Mouse (Mus musculus) heart, adult 18-20 months (tissue): ENCODE results near the gene Prrt2. TPM values are rescaled to one million over a fixed set of nuclear protein-coding genes. Genes with fewer than 3 reads are reported as not detected.
A peak's percentile ranks its signal among the peaks of the same experiment; 100 is the strongest.

ENCODE experiments used
- DNase-seq, 2 experiments: peaks; one replicate each; pipeline ENCODE4 v3.0.0; 2021 to 2022; ENCODE audit warnings: mixed read lengths in 1 of 2
- total RNA-seq, 2 experiments: library from RNA; stranded (reverse); gene quantifications; 2 replicates each; pipeline ENCODE4 v1.2.3; 2021

Prrt2 gene
- total RNA-seq, 2 experiments from 2014 or later, result 0.80 TPM; not detected in 1

DNA sequence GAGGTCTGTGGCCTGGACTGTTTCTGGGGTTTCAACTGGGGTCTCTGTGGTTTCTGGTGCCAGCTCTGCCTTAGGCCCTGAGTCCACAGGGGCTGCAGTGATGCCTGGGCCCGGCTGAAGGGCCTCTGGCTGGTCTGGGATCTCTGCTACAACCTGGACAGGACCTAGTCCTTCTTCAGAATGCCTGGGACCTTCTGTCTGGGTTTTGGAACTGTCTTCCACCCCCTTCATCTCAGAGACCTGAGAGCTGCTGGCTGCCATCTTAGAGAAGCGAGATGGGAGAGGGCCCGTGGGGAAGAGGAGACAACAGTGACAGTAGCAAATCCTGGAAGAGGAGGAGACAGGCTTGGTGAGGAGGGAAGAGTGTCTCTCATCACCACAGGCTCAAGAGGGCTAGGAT, 980 bp downstream of the Prrt2 start:
- DNase-seq, result peak in 1 of 2 experiments; percentile 26

- no peak for DNase-seq
Measured at GRCm38 (mm10) chr7:127019306-127019960, 1.6 kb downstream of the Prrt2 start.

- no peak for DNase-seq
Measured at GRCm38 (mm10) chr7:127018416-127019305, 2.4 kb downstream of the Prrt2 start.

GRCm38 (mm10) chr7:127017950-127018345, 3.1 kb downstream of the Prrt2 start:
- DNase-seq, result no peak

- peak; percentile 97 to 98 for DNase-seq
Measured at GRCm38 (mm10) chr7:127016971-127017949, 3.8 kb downstream of the Prrt2 start, which contains the start of gene Pagr1a. TSS of gene Pagr1a (minus strand) at chr7:127017352.

- DNase-seq, result no peak
Measured at GRCm38 (mm10) chr7:127016486-127016938, 4.5 kb downstream of the Prrt2 start.

DNA sequence TGATC, 4.7 kb downstream of the Prrt2 start, which contains the start of gene Pagr1b:
Gene Pagr1b, minus strand, starts transcription at position 4 of the 5 bp plus-strand sequence.
- DNase-seq, result no peak

DNA sequence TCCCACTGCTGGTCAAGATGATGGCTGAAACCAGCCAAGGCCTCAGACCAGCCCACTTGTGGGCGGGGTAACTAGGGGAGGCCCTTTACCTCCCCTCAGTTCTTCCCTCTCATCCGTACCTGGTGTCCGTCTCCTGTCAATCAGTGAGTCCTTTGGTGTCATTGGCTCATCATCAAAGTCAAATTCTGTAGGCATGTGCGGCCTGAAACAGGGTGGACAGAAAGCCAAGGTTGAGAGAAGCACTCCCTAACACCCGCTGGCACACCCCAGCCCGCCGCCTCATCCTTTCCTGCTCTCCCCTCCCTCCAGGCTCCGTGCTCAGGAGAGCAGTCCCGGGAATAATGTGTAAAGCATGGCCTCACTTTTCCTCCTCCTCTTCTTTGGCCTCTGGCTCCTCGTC, 4.9 kb downstream of the Prrt2 start:
- DNase-seq, result no peak

GRCm38 (mm10) chr7:127014993-127015392, 6.0 kb downstream of the Prrt2 start:
- peak in 1 of 2 experiments; percentile 11 for DNase-seq

- peak; percentile 89 to 91 for DNase-seq
Measured at GRCm38 (mm10) chr7:127014320-127014719, 6.7 kb downstream of the Prrt2 start, which contains the start of gene Mvp. TSS of gene Mvp (minus strand) at chr7:127014621.

GRCm38 (mm10) chr7:127013385-127013784, 7.6 kb downstream of the Prrt2 start:
- peak in 1 of 2 experiments; percentile 12 for DNase-seq

DNA sequence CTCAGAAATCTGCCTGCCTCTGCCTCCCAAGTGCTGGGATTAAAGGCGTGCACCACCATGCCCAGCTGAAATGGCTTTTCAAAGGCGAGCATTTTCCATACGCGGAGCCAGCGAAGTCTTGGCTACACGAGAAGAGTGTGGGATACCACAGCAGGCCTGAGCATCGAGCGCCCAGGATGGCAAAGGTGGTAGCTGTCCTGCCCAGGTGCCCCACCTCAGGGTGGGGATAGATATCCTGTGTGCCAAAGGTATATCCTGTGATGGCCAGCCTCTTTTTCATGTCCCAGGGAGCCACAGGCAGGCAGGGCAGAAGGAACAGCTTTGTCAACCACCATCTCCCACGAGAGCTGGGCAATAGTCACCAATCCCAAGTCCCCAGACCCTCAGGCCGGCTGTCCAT, 8.2 kb downstream of the Prrt2 start:
- DNase-seq, result no peak

GRCm38 (mm10) chr7:127012374-127012773, 8.6 kb downstream of the Prrt2 start:
- DNase-seq, result no peak

DNA sequence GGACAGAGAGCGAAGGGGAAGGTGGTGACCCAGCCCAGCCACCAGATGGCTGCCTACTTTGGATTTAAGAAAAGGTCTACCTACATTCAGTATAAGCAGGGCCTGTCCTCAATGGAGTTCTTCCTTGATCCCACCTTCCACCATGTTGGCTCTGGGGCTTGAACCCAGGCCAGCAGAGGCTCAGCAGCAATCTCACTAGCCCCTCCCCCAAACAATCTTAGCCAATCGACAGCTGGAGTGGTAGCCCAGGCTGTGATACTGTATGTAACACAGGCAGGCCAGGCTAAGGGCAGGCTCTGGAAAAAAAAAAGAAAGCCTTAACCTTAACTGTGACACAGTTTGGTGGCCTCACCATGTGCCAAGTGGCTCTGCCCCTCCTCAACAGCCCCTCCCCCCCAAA, 9.3 kb downstream of the Prrt2 start:
- no peak for DNase-seq

DNA sequence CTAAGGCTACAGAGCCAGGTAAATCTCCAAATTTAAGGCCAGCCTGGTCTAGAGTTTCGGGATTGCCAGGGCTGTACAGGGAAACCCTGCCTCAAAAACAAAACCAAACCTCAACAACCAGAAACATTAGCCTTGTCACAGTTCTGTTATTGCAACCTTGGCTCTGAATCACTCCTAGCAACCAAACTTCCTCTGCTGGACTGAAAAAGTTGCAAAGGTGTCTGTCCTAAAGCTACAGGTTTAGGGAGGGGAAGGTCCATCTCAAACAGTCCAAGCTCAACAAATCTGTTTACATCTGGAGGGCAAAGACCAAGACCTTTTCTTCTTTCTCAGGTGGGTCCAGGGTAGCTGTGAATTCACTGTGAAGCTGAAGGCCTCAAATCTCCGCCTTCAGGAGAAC, 10.0 kb downstream of the Prrt2 start:
- DNase-seq, result no peak

DNA sequence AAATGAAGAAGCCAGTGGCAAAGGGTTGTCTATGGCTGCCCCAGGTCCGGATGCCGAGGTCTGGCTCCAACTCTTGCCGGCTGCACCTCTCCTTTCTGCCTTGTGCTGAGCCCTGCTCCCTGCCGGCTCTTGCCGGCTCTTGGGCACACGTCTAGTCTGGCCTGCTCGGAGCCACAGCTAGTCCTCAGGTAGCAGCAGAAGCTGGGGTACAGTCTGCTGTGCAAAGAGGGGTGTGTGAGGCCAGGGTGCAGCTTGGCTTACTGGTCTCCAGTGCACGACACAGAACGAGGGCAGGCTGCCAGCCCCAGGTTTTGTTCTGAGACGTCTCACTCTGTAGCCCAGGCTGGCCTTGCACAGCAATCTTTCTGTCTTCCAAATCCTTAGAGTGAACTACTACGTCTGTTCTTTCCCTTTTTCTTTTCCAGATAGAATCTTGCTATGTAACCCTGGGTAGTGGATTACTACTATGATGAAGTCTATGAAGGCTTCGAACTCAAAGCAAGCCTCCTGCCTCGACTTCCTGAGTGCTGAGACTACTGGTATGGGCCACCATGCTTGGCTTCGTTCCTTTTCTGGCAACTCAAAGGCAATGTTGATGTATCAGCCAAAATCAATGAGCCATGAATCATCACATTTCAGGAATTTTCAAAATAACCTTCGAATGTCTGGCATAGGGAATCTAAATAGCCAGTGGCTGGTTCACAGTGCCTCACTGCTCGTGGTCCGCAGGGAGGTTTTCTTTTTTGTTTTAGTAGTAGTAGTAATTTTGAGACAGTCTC, 11.5 kb downstream of the Prrt2 start:
- DNase-seq, result peak in 1 of 2 experiments; percentile 15

DNA sequence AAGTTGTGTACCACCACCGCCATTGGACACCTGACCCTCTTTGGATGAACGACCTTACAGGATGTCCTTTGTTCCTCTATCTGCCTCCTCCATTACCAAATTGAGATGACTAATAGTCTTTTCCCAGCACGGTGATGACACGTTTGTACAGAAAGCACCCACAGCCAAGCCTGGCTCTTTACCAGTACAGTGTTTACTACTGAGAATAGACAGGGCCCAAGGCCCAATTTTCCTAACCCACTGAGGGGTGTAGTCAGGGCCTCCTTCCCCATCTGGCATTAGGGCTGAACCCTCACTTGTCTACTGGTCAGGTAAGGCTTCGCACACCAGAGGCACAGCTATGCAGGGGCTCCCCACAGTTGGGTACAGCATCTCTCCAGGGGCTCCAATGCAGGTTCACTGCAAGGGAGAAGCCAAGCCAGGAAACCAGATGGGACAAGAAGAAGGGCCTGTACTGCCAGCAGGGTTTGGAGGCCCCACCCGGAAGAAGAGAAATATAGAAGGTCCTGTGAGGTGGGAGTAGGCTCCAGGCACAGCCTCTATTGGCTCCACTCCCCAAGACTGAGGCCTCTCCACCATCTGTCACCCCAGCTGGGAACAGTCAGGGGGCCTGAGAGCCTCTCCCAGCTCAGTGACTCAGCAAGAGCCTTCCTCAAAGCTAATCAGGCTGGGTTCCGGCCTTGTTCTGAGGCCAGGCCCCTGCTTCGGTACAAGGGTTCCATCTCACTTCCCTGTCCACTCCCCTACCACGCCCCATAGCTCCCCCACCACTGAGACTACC, 12.6 kb downstream of the Prrt2 start:
- DNase-seq, result peak; percentile 85 to 93

- DNase-seq, result peak in 1 of 2 experiments; percentile 23
Measured at GRCm38 (mm10) chr7:127007313-127008024, 13.5 kb downstream of the Prrt2 start.

GRCm38 (mm10) chr7:127004122-127004875, 16.7 kb downstream of the Prrt2 start:
- no peak for DNase-seq

- DNase-seq, result no peak
Measured at GRCm38 (mm10) chr7:127003620-127004019, 17.4 kb downstream of the Prrt2 start.
